In the genomic region with DNA sequence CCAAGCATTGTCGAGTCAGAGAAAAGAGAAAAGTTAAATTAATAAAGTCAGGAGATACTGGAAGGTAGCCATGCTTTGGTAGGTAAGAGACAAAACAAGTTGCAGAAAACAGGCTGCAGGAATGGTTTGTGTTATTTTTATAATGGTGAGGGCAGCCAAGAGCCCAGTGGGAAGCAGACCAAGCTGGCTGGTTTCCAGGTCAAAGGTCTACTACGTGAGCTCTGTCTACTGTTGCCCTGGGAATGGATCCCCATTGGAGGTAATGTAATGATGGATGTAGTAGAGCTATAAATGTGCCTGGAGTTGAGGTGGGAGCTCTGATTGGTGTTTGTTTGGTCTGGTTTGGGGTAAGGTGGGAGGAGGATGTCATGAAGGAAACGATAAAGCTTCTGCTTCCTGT, we compare ENCODE assay signal across 13 mouse cellular contexts. TPM values are rescaled to one million over a fixed set of nuclear protein-coding genes. Genes with fewer than 3 reads are reported as not detected.
DNase-seq lines count a peak whose midpoint lies in the region; ATAC-seq lines count a peak whose summit lies in the region.
"Had no signal": no experiment of that assay in that cellular context is flagged by ENCODE, and none has a peak within 500 bp of the region (broad histone marks: within the 10 kb centered on the region; RNA-seq: fewer than 3 reads in every experiment).

No protein-coding gene starts in this region.

- H3K36me3 ChIP-seq in forebrain, embryonic 13.5 days (ENCODE audit: poor library complexity, severe bottlenecking): no peaks in the 10 kb centered on the region
- no peaks in the 10 kb centered on the region for H3K36me3 ChIP-seq in midbrain, embryonic 16.5 days (ENCODE audit: control insufficient read depth, insufficient read depth, low read length)
- H3K36me3 ChIP-seq: hindbrain, embryonic 12.5 days; limb, embryonic 13.5 days; midbrain, embryonic 12.5 days had no signal

- no peaks in the 10 kb centered on the region for H3K9me3 ChIP-seq in forebrain, embryonic 13.5 days (replicated peaks)
- H3K9me3 ChIP-seq in midbrain, embryonic 16.5 days (replicated peaks; ENCODE audit: control insufficient read depth, low read length, poor library complexity, severe bottlenecking): no peaks in the 10 kb centered on the region
- H3K9me3 ChIP-seq: hindbrain, embryonic 12.5 days; limb, embryonic 13.5 days; midbrain, embryonic 12.5 days had no signal

- no peaks in the 10 kb centered on the region for H3K4me1 ChIP-seq in forebrain, embryonic 13.5 days
- H3K4me1 ChIP-seq in midbrain, embryonic 16.5 days (ENCODE audit: control insufficient read depth, insufficient read depth, low read length): no peaks in the 10 kb centered on the region
- H3K4me1 ChIP-seq: hindbrain, embryonic 12.5 days; limb, embryonic 13.5 days; midbrain, embryonic 12.5 days had no signal

- intact Hi-C loops in gastrocnemius, postnatal 14 days (cut with DNase I; ENCODE audit: low total_unique reads): no loop called here
- intact Hi-C loops in heart, postnatal 10 days (cut with DNase I): loop anchor here (5.0 kb wide), 1 partner anchor 818 kb away; no protein-coding TSS in a partner anchor

- 84% methylated on average over 3 of the region's 3 CpGs for WGBS in forebrain, embryonic 13.5 days
- 77% methylated on average over 3 of the region's 3 CpGs for WGBS in midbrain, embryonic 16.5 days

- ATAC-seq in forebrain, embryonic 13.5 days: no peak
- no peak for ATAC-seq in midbrain, embryonic 16.5 days
- ATAC-seq: Patski had no signal

- H3K4me2 ChIP-seq in forebrain, embryonic 13.5 days: no peak overlapping the region
- no peak overlapping the region for H3K4me2 ChIP-seq in midbrain, embryonic 16.5 days (ENCODE audit: low read length)
- H3K4me2 ChIP-seq: hindbrain, embryonic 12.5 days; limb, embryonic 13.5 days; midbrain, embryonic 12.5 days had no signal

- no peak overlapping the region for H3K27ac ChIP-seq in forebrain, embryonic 13.5 days
- H3K27ac ChIP-seq in midbrain, embryonic 16.5 days (ENCODE audit: low read length): no peak overlapping the region
- H3K27ac ChIP-seq: hindbrain, embryonic 12.5 days; limb, embryonic 13.5 days; midbrain, embryonic 12.5 days had no signal

- H3K4me3 ChIP-seq in forebrain, embryonic 13.5 days: no peak overlapping the region
- no peak overlapping the region for H3K4me3 ChIP-seq in midbrain, embryonic 16.5 days (ENCODE audit: low read depth, low read length)
- H3K4me3 ChIP-seq: hindbrain, embryonic 12.5 days; limb, embryonic 13.5 days; midbrain, embryonic 12.5 days had no signal

- DNase-seq in gastrocnemius, adult 18-20 months (ENCODE audit: low spot score): peak; percentile 50
- DNase-seq in gastrocnemius, postnatal 14 days: no peak
- DNase-seq in adrenal gland, postnatal 14 days: peak; percentile 63
- DNase-seq in heart, postnatal 10 days: peak; percentile 88 to 89
- DNase-seq in kidney, postnatal 14 days: peak; percentile 81
- DNase-seq in cerebellum, postnatal 4 days (ENCODE audit: low spot score in 2 of 2): no peak
- DNase-seq: B cell, adult 2 months had no signal

- no peak overlapping the region for H3K9ac ChIP-seq in forebrain, embryonic 13.5 days
- no peak overlapping the region for H3K9ac ChIP-seq in midbrain, embryonic 16.5 days (ENCODE audit: low read depth, low read length)
- H3K9ac ChIP-seq: hindbrain, embryonic 12.5 days; limb, embryonic 13.5 days; midbrain, embryonic 12.5 days had no signal

- H3K27me3 ChIP-seq in forebrain, embryonic 13.5 days: no peaks in the 10 kb centered on the region; the same call in 1 of the 2 replicates
- no peaks in the 10 kb centered on the region for H3K27me3 ChIP-seq in midbrain, embryonic 16.5 days (ENCODE audit: control insufficient read depth, insufficient read depth, low read depth, low read length)
- H3K27me3 ChIP-seq: hindbrain, embryonic 12.5 days; limb, embryonic 13.5 days; midbrain, embryonic 12.5 days; Patski had no signal

RNA-seq across cellular contexts. Expression of a gene that starts 6.9 kb away (rescaled TPM):
- not detected for total RNA-seq in gastrocnemius, adult 18-20 months (2021)
- total RNA-seq in gastrocnemius, postnatal 14 days (2021): under 1 TPM in 1 of 2 experiments, not detected in 1; 0.13 TPM
- not detected in 2 replicates for total RNA-seq in adrenal gland, postnatal 14 days (2021)
- total RNA-seq in heart, postnatal 10 days (2021): under 1 TPM; 0.24 to 0.27 TPM
- 0.27 and 0.34 TPM in 2 replicates for polyA plus RNA-seq in forebrain, embryonic 13.5 days (2015; fragmentation: Nextera tagmentation; extraction: Ambion mirVana)
- polyA plus RNA-seq in midbrain, embryonic 16.5 days (2015; fragmentation: Nextera tagmentation; extraction: Ambion mirVana): 0.43 and 0.72 TPM in 2 replicates

RNA-seq across cellular contexts. Expression of a gene that starts 8.1 kb away (rescaled TPM):
- 1,000 to 10,000 TPM; 1,020 to 1,031 TPM for total RNA-seq in gastrocnemius, adult 18-20 months (2021)
- total RNA-seq in gastrocnemius, postnatal 14 days (2021): 100 to 1,000 TPM; 731 to 849 TPM
- 975 and 1,034 TPM in 2 replicates for total RNA-seq in adrenal gland, postnatal 14 days (2021)
- 1,000 to 10,000 TPM; 1,653 to 1,740 TPM for total RNA-seq in heart, postnatal 10 days (2021)
- polyA plus RNA-seq in forebrain, embryonic 13.5 days (2015; fragmentation: Nextera tagmentation; extraction: Ambion mirVana): 452 and 481 TPM in 2 replicates
- polyA plus RNA-seq in midbrain, embryonic 16.5 days (2015; fragmentation: Nextera tagmentation; extraction: Ambion mirVana): 375 and 400 TPM in 2 replicates

RNA-seq across cellular contexts. Expression of a gene that starts 20.6 kb away (rescaled TPM):
- 10 to 100 TPM; 14.9 to 16.0 TPM for total RNA-seq in gastrocnemius, adult 18-20 months (2021)
- total RNA-seq in gastrocnemius, postnatal 14 days (2021): 10 to 100 TPM; 11.5 to 14.6 TPM
- total RNA-seq in adrenal gland, postnatal 14 days (2021): 21.6 and 25.6 TPM in 2 replicates
- total RNA-seq in heart, postnatal 10 days (2021): 10 to 100 TPM; 20.3 to 29.9 TPM
- polyA plus RNA-seq in forebrain, embryonic 13.5 days (2015; fragmentation: Nextera tagmentation; extraction: Ambion mirVana): 31.3 and 33.1 TPM in 2 replicates
- 31.8 and 37.2 TPM in 2 replicates for polyA plus RNA-seq in midbrain, embryonic 16.5 days (2015; fragmentation: Nextera tagmentation; extraction: Ambion mirVana)

RNA-seq across cellular contexts. Expression of a gene that starts 20.7 kb away (rescaled TPM):
- 10 to 100 TPM; 21.9 to 22.1 TPM for total RNA-seq in gastrocnemius, adult 18-20 months (2021)
- 10 to 100 TPM; 24.7 to 27.4 TPM for total RNA-seq in gastrocnemius, postnatal 14 days (2021)
- total RNA-seq in adrenal gland, postnatal 14 days (2021): 37.9 and 41.9 TPM in 2 replicates
- total RNA-seq in heart, postnatal 10 days (2021): 10 to 100 TPM; 33.1 to 33.4 TPM
- 134 and 149 TPM in 2 replicates for polyA plus RNA-seq in forebrain, embryonic 13.5 days (2015; fragmentation: Nextera tagmentation; extraction: Ambion mirVana)
- polyA plus RNA-seq in midbrain, embryonic 16.5 days (2015; fragmentation: Nextera tagmentation; extraction: Ambion mirVana): 86.7 and 89.1 TPM in 2 replicates

RNA-seq across cellular contexts. Expression of a gene that starts 36.0 kb away (rescaled TPM):
- total RNA-seq in gastrocnemius, adult 18-20 months (2021): 10 to 100 TPM; 16.3 to 18.5 TPM
- 10 to 100 TPM; 18.0 to 22.3 TPM for total RNA-seq in gastrocnemius, postnatal 14 days (2021)
- total RNA-seq in adrenal gland, postnatal 14 days (2021): 63.5 and 63.7 TPM in 2 replicates
- total RNA-seq in heart, postnatal 10 days (2021): 10 to 100 TPM; 36.4 to 40.0 TPM
- 55.3 and 56.3 TPM in 2 replicates for polyA plus RNA-seq in forebrain, embryonic 13.5 days (2015; fragmentation: Nextera tagmentation; extraction: Ambion mirVana)
- polyA plus RNA-seq in midbrain, embryonic 16.5 days (2015; fragmentation: Nextera tagmentation; extraction: Ambion mirVana): 37.4 and 38.9 TPM in 2 replicates

Comparison
In these comparisons a context has a peak if more than half of its experiments do, and no peak if none do; other contexts are left out.
1. DNase-seq: peak in gastrocnemius, adult 18-20 months (single experiment), adrenal gland, postnatal 14 days (single experiment), heart, postnatal 10 days (2 of 2) and kidney, postnatal 14 days (single experiment); none in gastrocnemius, postnatal 14 days (single experiment) and cerebellum, postnatal 4 days (0 of 2).